Mouse (Mus musculus): ENCODE measurements around the gene Syk. TPM values are rescaled to one million over a fixed set of nuclear protein-coding genes. Genes with fewer than 3 reads are reported as not detected.

Gene Syk
- polyA plus RNA-seq, 1 experiment from 2014 or later: 2.2 TPM

- Histone ChIP-seq H3K27ac (ENCODE audit: low read depth, low read length) (no peak overlapping the region), H3K36me3 (ENCODE audit: control insufficient read depth, insufficient read depth, low read length) (no peaks in the 10 kb centered on the region), H3K9me3 (ENCODE audit: control insufficient read depth, low read length) (no peaks in the 10 kb centered on the region), H3K4me3 (ENCODE audit: low read depth, low read length) (no peak overlapping the region), H3K27me3 (ENCODE audit: control insufficient read depth, insufficient read depth, low read length) (no peaks in the 10 kb centered on the region), H3K9ac (ENCODE audit: low read length) (no peak overlapping the region), H3K4me1 (replicated peaks; ENCODE audit: control insufficient read depth, insufficient read depth, low read length) (no peaks in the 10 kb centered on the region), H3K4me2 (ENCODE audit: low read depth, low read length, severe bottlenecking) (no peak overlapping the region)
- ATAC-seq (replicated peaks; ENCODE audit: low FRiP score) (no peak), DNase-seq (ENCODE audit: low spot score) (peak; percentile 80)
- whole genome bisulfite sequencing: 18% methylated on average over 8 of the region's 8 CpGs
Observed at GRCm38 (mm10) chr13:52658477-52658876, 75.5 kb downstream of the Syk start.

DNA sequence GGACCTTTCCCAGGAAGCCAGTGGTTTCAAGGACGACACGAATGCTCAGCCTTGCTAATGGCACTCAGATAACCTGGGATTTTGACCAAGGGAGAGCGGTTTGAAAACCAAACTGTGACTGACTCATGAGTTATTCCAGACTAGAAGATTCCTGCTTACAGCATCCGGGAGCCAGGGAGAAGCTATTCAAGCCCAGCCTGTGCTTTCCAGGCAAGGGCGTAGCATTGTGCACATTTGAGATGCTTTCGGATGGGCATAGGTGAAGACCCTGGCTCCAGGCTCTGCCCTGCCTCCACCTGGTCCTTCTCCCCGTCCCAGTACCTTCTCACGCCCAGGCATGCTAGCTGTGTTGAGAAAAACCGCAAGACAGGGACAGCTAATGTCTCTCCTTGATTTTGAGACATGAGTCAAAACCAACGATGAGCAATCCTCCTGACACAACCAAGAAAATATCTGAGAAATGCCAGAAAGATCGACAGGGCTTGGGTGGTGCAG, 76.2 kb downstream of the Syk start:
- no peak for ATAC-seq (replicated peaks; ENCODE audit: low FRiP score)
- Histone ChIP-seq H3K4me1 (replicated peaks; ENCODE audit: control insufficient read depth, insufficient read depth, low read length) (no peaks in the 10 kb centered on the region), H3K4me3 (ENCODE audit: low read depth, low read length) (no peak overlapping the region), H3K27ac (ENCODE audit: low read depth, low read length) (no peak overlapping the region), H3K4me2 (ENCODE audit: low read depth, low read length, severe bottlenecking) (no peak overlapping the region), H3K27me3 (ENCODE audit: control insufficient read depth, insufficient read depth, low read length) (no peaks in the 10 kb centered on the region), H3K9me3 (ENCODE audit: control insufficient read depth, low read length) (no peaks in the 10 kb centered on the region), H3K36me3 (ENCODE audit: control insufficient read depth, insufficient read depth, low read length) (no peaks in the 10 kb centered on the region), H3K9ac (ENCODE audit: low read length) (no peak overlapping the region)
- 89% methylated on average over 11 of the region's 11 CpGs for WGBS
- DNase-seq (ENCODE audit: low spot score): no peak

GRCm38 (mm10) chr13:52669889-52670288, 86.9 kb downstream of the Syk start:
- WGBS: 66% methylated on average over 3 of the region's 3 CpGs
- no peak overlapping the region for H3K9ac ChIP-seq (ENCODE audit: low read length)
- no peaks in the 10 kb centered on the region for H3K36me3 ChIP-seq (ENCODE audit: control insufficient read depth, insufficient read depth, low read length)
- no peak overlapping the region for H3K4me3 ChIP-seq (ENCODE audit: low read depth, low read length)
- DNase-seq (ENCODE audit: low spot score) (no peak), ATAC-seq (replicated peaks; ENCODE audit: low FRiP score) (no peak)
- no peak overlapping the region for H3K4me2 ChIP-seq (ENCODE audit: low read depth, low read length, severe bottlenecking)
- H3K27ac ChIP-seq (ENCODE audit: low read depth, low read length): no peak overlapping the region
- H3K9me3 ChIP-seq (ENCODE audit: control insufficient read depth, low read length): no peaks in the 10 kb centered on the region; the same call in 1 of the 2 replicates
- no peaks in the 10 kb centered on the region for H3K4me1 ChIP-seq (replicated peaks; ENCODE audit: control insufficient read depth, insufficient read depth, low read length)
- H3K27me3 ChIP-seq (ENCODE audit: control insufficient read depth, insufficient read depth, low read length): no peaks in the 10 kb centered on the region

- ATAC-seq (replicated peaks; ENCODE audit: low FRiP score): no peak
- DNase-seq (ENCODE audit: low spot score): no peak
- 80% methylated on average over 4 of the region's 4 CpGs for WGBS
- H3K4me3 ChIP-seq (ENCODE audit: low read depth, low read length): no peak overlapping the region
- H3K9me3 ChIP-seq (ENCODE audit: control insufficient read depth, low read length): no peaks in the 10 kb centered on the region; the same call in 1 of the 2 replicates
- no peaks in the 10 kb centered on the region for H3K36me3 ChIP-seq (ENCODE audit: control insufficient read depth, insufficient read depth, low read length)
- H3K27me3 ChIP-seq (ENCODE audit: control insufficient read depth, insufficient read depth, low read length): no peaks in the 10 kb centered on the region
- H3K4me1 ChIP-seq (replicated peaks; ENCODE audit: control insufficient read depth, insufficient read depth, low read length): no peaks in the 10 kb centered on the region
- no peak overlapping the region for H3K4me2 ChIP-seq (ENCODE audit: low read depth, low read length, severe bottlenecking)
- H3K27ac ChIP-seq (ENCODE audit: low read depth, low read length): no peak overlapping the region
- no peak overlapping the region for H3K9ac ChIP-seq (ENCODE audit: low read length)
Observed at GRCm38 (mm10) chr13:52673272-52673671, 90.3 kb downstream of the Syk start.

DNA sequence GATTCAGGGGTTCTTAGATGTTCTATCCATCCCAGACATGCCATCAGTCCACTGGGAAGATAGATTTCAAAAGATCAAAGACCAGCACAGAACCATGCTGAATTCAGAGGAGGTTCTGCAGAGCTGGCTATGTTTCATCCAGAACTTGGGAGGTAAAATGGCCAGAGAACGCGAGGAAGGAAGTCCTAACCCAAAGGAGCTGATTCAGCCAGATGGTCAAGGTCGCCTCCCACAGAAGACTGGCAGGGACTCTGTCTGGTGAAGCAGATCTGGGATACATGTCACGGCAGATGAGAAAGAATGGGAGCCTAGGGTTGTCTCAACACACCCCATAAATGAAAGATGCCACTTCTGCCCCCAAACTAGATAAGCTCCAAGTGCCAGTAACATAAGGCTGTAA, 90.9 kb downstream of the Syk start:
- 78% methylated on average over 4 of the region's 4 CpGs for WGBS
- DNase-seq (ENCODE audit: low spot score) (no peak), ATAC-seq (replicated peaks; ENCODE audit: low FRiP score) (no peak)
- no peak overlapping the region for H3K4me2 ChIP-seq (ENCODE audit: low read depth, low read length, severe bottlenecking)
- no peaks in the 10 kb centered on the region for H3K4me1 ChIP-seq (replicated peaks; ENCODE audit: control insufficient read depth, insufficient read depth, low read length)
- H3K36me3 ChIP-seq (ENCODE audit: control insufficient read depth, insufficient read depth, low read length): no peaks in the 10 kb centered on the region
- H3K4me3 ChIP-seq (ENCODE audit: low read depth, low read length): no peak overlapping the region
- H3K9ac ChIP-seq (ENCODE audit: low read length): no peak overlapping the region
- H3K27ac ChIP-seq (ENCODE audit: low read depth, low read length): no peak overlapping the region
- H3K9me3 ChIP-seq (ENCODE audit: control insufficient read depth, low read length): no peaks in the 10 kb centered on the region; the same call in 1 of the 2 replicates
- H3K27me3 ChIP-seq (ENCODE audit: control insufficient read depth, insufficient read depth, low read length): no peaks in the 10 kb centered on the region

DNA sequence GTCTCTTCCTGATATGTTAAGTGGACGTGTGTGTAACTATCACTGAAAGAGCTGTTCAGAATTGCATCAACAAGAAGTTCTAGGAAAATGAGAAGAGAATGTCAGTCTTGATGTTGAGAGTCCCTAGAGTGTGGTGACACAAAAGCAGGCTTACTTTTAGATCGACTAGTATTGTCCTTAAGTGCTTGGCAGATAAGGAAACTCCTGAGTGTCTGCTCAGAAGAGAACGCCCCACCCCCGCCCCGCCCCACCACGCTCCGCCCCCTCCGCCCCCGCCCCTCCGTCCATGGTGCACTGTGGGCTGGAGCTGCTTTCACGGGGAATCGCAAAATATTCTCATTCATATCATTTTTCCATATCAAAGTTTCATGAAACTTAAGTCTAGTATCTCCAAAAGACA, 91.9 kb downstream of the Syk start:
- H3K36me3 ChIP-seq (ENCODE audit: control insufficient read depth, insufficient read depth, low read length): no peaks in the 10 kb centered on the region
- H3K4me1 ChIP-seq (replicated peaks; ENCODE audit: control insufficient read depth, insufficient read depth, low read length): no peaks in the 10 kb centered on the region; the same call in 1 of the 2 replicates
- no peak overlapping the region for H3K27ac ChIP-seq (ENCODE audit: low read depth, low read length)
- no peak overlapping the region for H3K4me2 ChIP-seq (ENCODE audit: low read depth, low read length, severe bottlenecking)
- ATAC-seq (replicated peaks; ENCODE audit: low FRiP score): no peak
- no peaks in the 10 kb centered on the region for H3K27me3 ChIP-seq (ENCODE audit: control insufficient read depth, insufficient read depth, low read length)
- no peak overlapping the region for H3K9ac ChIP-seq (ENCODE audit: low read length)
- WGBS: 50% methylated on average over 12 of the region's 12 CpGs
- H3K4me3 ChIP-seq (ENCODE audit: low read depth, low read length): no peak overlapping the region
- DNase-seq (ENCODE audit: low spot score): no peak
- H3K9me3 ChIP-seq (ENCODE audit: control insufficient read depth, low read length): no peaks in the 10 kb centered on the region; the same call in 1 of the 2 replicates

DNA sequence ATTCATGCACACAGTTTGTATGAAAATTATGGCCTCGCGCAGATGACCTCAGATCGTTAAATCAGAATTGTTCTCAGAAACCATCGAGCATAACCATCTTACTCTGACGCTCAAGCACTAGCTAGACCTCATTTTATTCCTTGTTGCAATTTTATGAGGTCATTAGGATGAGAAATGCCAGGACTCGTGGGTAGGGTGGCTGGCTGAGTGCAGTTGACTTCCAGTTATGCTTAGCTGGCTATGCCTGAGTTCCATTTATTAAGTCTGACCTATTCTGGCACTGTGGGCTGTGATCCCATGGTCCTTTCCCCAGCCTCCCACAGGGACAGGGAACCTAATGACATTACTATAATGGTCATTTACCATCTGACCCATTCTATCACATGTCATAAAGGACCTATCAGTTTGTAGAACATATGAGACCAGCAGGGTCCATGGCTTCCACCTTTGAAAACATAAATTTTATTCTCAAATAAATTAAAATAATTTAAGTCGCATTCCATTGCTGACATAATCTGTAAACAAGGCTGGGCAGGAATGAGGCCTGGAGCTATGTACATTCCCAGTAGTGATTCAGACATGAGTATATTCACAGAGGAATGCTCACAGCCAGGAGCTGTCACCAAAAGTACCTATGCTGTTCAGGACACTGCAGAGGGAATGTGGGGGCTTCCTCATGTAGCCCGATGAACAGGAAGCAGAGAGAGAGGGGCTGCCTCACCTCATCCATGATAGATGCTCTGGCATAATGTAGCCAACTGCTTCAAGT, 92.7 kb downstream of the Syk start:
- Histone ChIP-seq H3K4me1 (replicated peaks; ENCODE audit: control insufficient read depth, insufficient read depth, low read length) (no peaks in the 10 kb centered on the region; the same call in 1 of the 2 replicates), H3K27me3 (ENCODE audit: control insufficient read depth, insufficient read depth, low read length) (no peaks in the 10 kb centered on the region), H3K27ac (ENCODE audit: low read depth, low read length) (no peak overlapping the region), H3K4me3 (ENCODE audit: low read depth, low read length) (no peak overlapping the region), H3K4me2 (ENCODE audit: low read depth, low read length, severe bottlenecking) (no peak overlapping the region), H3K9me3 (ENCODE audit: control insufficient read depth, low read length) (no peaks in the 10 kb centered on the region; the same call in 1 of the 2 replicates), H3K36me3 (ENCODE audit: control insufficient read depth, insufficient read depth, low read length) (no peaks in the 10 kb centered on the region), H3K9ac (ENCODE audit: low read length) (no peak overlapping the region)
- ATAC-seq (replicated peaks; ENCODE audit: low FRiP score) (no peak), DNase-seq (ENCODE audit: low spot score) (no peak)
- 87% methylated on average over 8 of the region's 8 CpGs for WGBS

DNA sequence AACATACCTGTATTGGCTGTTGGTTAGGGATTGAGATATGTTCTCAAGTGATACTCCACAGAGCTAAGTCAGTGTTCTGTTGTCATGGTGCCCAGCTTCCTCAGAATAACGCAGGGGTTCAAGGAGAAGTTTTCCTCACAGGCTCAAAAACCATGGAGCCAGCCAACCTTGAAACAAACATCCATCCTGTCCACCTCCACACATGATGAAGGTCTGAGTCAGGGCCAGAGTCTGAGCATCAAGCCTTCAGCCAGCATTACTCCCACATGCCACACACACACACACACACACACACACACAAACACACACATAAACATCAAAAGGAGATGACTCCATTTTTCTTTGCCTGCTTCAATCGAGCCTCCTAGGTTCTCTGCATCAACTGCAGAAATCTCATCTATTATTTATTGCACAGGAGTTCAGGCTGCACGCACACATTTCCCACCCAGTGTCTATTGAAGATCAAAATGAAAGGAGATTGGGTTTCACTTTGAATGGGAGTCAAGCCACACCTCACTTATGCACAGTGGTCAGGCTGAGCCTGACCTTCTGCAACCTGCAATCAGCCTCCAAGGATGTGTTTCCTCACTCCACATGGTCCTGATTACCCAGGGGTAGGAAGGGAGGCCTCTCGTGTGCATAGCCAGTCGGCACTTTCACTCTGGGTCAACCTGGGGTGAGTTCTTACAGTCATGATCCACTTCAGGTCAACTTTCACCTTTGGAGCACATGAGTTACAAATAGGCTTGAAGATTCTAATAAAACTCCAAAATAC, 93.9 kb downstream of the Syk start:
- no peak overlapping the region for H3K4me2 ChIP-seq (ENCODE audit: low read depth, low read length, severe bottlenecking)
- H3K27me3 ChIP-seq (ENCODE audit: control insufficient read depth, insufficient read depth, low read length): no peaks in the 10 kb centered on the region
- no peaks in the 10 kb centered on the region for H3K36me3 ChIP-seq (ENCODE audit: control insufficient read depth, insufficient read depth, low read length)
- no peak overlapping the region for H3K9ac ChIP-seq (ENCODE audit: low read length)
- ATAC-seq (replicated peaks; ENCODE audit: low FRiP score) (no peak), DNase-seq (ENCODE audit: low spot score) (no peak)
- WGBS: 73% methylated on average over 5 of the region's 5 CpGs
- peaks cover 2% of the 10 kb centered on the region; the same call in 1 of the 2 replicates for H3K4me1 ChIP-seq (replicated peaks; ENCODE audit: control insufficient read depth, insufficient read depth, low read length)
- H3K9me3 ChIP-seq (ENCODE audit: control insufficient read depth, low read length): no peaks in the 10 kb centered on the region; the same call in 1 of the 2 replicates
- H3K27ac ChIP-seq (ENCODE audit: low read depth, low read length): no peak overlapping the region
- H3K4me3 ChIP-seq (ENCODE audit: low read depth, low read length): no peak overlapping the region

Measured in forebrain, embryonic 11.5 days (tissue).